Mouse (Mus musculus) liver, embryonic 11.5 days (tissue): ENCODE results near the gene Nav1. TPM values are rescaled to one million over a fixed set of nuclear protein-coding genes. Genes with fewer than 3 reads are reported as not detected.

ENCODE experiments used
- ATAC-seq: fragments of 200-750 bp; cut with Nextera tagmentation; replicated peaks from 2 replicates; pipeline ENCODE4 v1.8.0; 2017; ENCODE audit warnings: moderate number of reproducible peaks, mild to moderate bottlenecking, moderate TSS enrichment, moderate library complexity; ENCODE audit not compliant: low FRiP score
- DNase-seq: peaks from one replicate; pipeline ENCODE4 v3.0.0-alpha.2; 2017; ENCODE audit warnings: low spot score
- H3K27ac ChIP-seq: fragments of 300-500 bp; sonication (generic); 2 replicates; pipeline ENCODE4 v1.5.1; 2014; ENCODE audit warnings: mild to moderate bottlenecking, low read depth, low read length, control low read depth
- H3K27me3 ChIP-seq: fragments of 300-500 bp; sonication (generic); replicated peaks from 2 replicates; pipeline ENCODE4 v1.6.1; 2014; ENCODE audit warnings: low read length, mixed read lengths; ENCODE audit not compliant: control insufficient read depth, insufficient read depth
- H3K36me3 ChIP-seq: fragments of 300-500 bp; sonication (generic); 2 replicates; pipeline ENCODE4 v1.6.1; 2014; ENCODE audit warnings: mild to moderate bottlenecking, low read length, moderate library complexity, mixed read lengths; ENCODE audit not compliant: control insufficient read depth, insufficient read depth
- H3K4me1 ChIP-seq: fragments of 300-500 bp; sonication (generic); replicated peaks from 2 replicates; pipeline ENCODE4 v1.6.1; 2014; ENCODE audit warnings: low read length, mixed read lengths; ENCODE audit not compliant: control insufficient read depth, insufficient read depth
- H3K4me2 ChIP-seq: fragments of 300-500 bp; sonication (generic); 2 replicates; pipeline ENCODE4 v1.6.1; 2014; ENCODE audit warnings: mild to moderate bottlenecking, control low read depth, moderate library complexity
- H3K4me3 ChIP-seq: fragments of 300-500 bp; sonication (generic); 2 replicates; pipeline ENCODE4 v1.5.1; 2014; ENCODE audit warnings: low read depth, low read length, control low read depth
- H3K9ac ChIP-seq: fragments of 300-500 bp; sonication (generic); 2 replicates; pipeline ENCODE4 v1.6.1; 2014; ENCODE audit warnings: low read depth, low read length, control low read depth
- H3K9me3 ChIP-seq: fragments of 300-500 bp; sonication (generic); 2 replicates; pipeline ENCODE4 v1.6.1; 2016; ENCODE audit warnings: low read length, inconsistent platforms, mixed read lengths; ENCODE audit not compliant: control insufficient read depth
- WGBS: fragments of 180-500 bp; shearing (Covaris S2); extraction: QIAGEN DNeasy Blood & Tissue Kit; methylation state at CpG from one replicate; pipeline ENCODE4 v1.1.7; 2014; 5-methylcytosine and 5-hydroxymethylcytosine counted together
- polyA plus RNA-seq: library from polyadenylated mRNA; unstranded; fragments of >200 nt; fragmentation: Nextera tagmentation; extraction: Ambion mirVana; gene quantifications from 2 replicates; pipeline ENCODE4 v1.2.1, GENCODE M21; 2014

The Nav1 gene
- polyA plus RNA-seq, 1 experiment from 2014 or later, result 8.9 TPM

- DNase-seq, result no peak
- ATAC-seq, result no peak
- Histone ChIP-seq H3K36me3 (no peaks in the 10 kb centered on the region), H3K9me3 (no peaks in the 10 kb centered on the region), H3K27ac (no peak overlapping the region), H3K27me3 (no peaks in the 10 kb centered on the region), H3K4me3 (no peak overlapping the region), H3K4me1 (no peaks in the 10 kb centered on the region), H3K9ac (no peak overlapping the region), H3K4me2 (no peak overlapping the region)
- 87% methylated on average over 9 of the region's 9 CpGs for WGBS
Measured at GRCm38 (mm10) chr1:135481656-135482055, 125.4 kb downstream of the Nav1 start.

DNA sequence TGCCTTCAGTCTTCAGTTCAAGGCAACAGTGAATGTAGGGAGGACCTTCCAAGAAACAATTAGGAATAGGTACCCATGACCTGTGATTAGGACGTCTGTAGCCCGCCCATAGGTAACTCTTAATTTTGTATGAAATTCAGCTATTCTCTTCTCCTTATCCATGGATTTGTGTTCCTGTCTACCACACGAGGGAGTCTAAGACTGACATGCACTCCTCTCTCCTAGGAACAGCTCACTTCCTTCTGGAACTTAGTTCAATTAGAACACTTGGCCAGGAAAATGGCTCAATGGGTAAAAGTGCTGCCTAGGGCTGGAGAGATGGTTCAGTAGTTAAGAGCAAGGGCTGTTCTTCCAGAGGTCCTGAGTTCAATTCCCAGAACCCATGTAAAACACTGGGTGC lies 126.3 kb downstream of the Nav1 start:
- ATAC-seq, result no peak
- 71% methylated on average over 3 of the region's 3 CpGs for WGBS

DNA sequence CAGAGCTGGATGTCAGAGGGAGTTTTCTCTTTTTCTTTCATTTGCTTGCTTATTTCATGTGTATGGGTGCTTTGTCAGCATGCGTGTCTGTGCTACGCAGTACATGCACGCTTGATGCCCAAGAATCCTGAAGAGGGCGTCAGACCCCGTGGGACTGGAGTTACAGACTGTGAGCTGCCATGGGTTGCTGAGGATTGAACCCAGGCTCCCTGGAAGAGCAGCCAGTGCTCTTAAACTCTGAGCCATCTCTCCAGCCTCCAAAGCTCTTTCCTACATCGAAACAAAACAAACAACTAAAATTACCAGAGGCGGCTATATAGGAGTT lies 131.6 kb downstream of the Nav1 start:
- Histone ChIP-seq H3K27ac (no peak overlapping the region), H3K9ac (no peak overlapping the region), H3K4me3 (no peak overlapping the region), H3K27me3 (no peaks in the 10 kb centered on the region), H3K4me2 (no peak overlapping the region), H3K4me1 (no peaks in the 10 kb centered on the region), H3K9me3 (no peaks in the 10 kb centered on the region), H3K36me3 (peaks cover 5% of the 10 kb centered on the region; the same call in 1 of the 2 replicates)
- DNase-seq, result no peak
- no peak for ATAC-seq
- WGBS, result 87% methylated on average over 7 of the region's 7 CpGs

More for the DNA sequence above, 126.3 kb downstream of the Nav1 start:
- Histone ChIP-seq H3K27ac (no peak overlapping the region), H3K36me3 (no peaks in the 10 kb centered on the region), H3K27me3 (no peaks in the 10 kb centered on the region), H3K9ac (no peak overlapping the region), H3K4me2 (no peak overlapping the region), H3K9me3 (no peaks in the 10 kb centered on the region), H3K4me1 (no peaks in the 10 kb centered on the region), H3K4me3 (no peak overlapping the region)
- no peak for DNase-seq

DNA sequence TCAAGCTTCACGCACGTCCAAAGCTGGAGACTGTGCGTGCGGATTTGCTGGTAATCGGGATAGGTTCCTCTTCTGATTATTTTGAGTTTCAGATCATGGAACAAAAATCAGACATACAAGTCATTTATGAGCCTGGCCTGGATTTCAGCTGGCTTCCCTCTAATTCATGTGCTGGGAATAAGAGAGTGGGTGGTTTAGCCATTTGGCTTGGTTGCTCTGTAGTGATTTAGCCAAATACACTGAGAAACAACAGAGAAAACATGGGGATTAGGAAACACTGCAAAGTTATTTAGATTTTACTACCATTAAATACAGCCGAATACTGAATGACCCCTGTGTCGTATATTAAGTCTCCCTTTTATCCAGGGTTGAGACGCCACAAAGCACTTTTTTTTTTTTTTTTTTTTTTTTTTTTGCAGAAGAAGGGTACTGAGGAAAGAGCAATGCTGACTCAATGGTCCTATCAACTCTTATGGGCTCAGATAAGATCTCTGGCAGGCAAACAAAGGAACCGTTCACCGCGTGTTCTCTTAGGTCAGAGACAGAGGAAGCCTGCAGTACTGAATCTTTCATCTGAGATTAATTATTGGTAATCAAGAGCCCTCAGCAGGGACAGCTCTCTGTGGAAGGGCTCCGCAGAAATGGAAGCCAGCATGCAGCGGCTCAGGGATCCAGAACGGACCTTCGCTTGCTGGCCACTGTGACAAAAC lies 132.1 kb downstream of the Nav1 start:
- DNase-seq (no peak), ATAC-seq (no peak)
- H3K36me3 ChIP-seq, result peaks cover 7% of the 10 kb centered on the region; the same call in 1 of the 2 replicates
- H3K27me3 ChIP-seq, result no peaks in the 10 kb centered on the region
- H3K4me1 ChIP-seq, result no peaks in the 10 kb centered on the region
- H3K4me3 ChIP-seq, result no peak overlapping the region
- 77% methylated on average over 15 of the region's 15 CpGs for WGBS
- H3K9ac ChIP-seq, result no peak overlapping the region
- no peak overlapping the region for H3K4me2 ChIP-seq
- no peaks in the 10 kb centered on the region for H3K9me3 ChIP-seq
- H3K27ac ChIP-seq, result no peak overlapping the region

DNA sequence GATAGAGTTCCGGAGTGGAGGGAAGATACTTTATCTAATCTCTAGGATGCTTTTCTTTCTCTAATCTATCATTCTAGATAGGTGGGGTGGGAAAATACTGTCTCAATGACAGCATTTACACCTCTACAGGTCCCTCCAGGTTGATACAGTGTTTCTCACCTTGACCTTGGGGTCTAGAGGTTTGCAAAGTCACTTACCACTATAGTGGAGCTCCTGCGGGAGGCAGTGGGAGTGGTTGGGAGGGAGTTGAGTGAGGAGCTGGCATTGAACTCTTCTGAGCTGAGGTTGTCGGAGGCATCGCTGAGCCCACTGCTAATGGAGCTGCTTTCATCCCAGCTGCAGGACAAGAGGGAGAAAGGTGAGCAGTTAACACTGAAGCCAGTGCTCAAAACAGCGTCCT lies 134.6 kb downstream of the Nav1 start:
- Histone ChIP-seq H3K4me2 (no peak overlapping the region), H3K4me1 (no peaks in the 10 kb centered on the region), H3K9ac (no peak overlapping the region), H3K27ac (no peak overlapping the region), H3K27me3 (no peaks in the 10 kb centered on the region), H3K4me3 (no peak overlapping the region), H3K36me3 (peaks cover 12% of the 10 kb centered on the region; the same call in 1 of the 2 replicates), H3K9me3 (no peaks in the 10 kb centered on the region)
- no peak for DNase-seq
- no peak for ATAC-seq
- 67% methylated on average over 5 of the region's 5 CpGs for WGBS

DNA sequence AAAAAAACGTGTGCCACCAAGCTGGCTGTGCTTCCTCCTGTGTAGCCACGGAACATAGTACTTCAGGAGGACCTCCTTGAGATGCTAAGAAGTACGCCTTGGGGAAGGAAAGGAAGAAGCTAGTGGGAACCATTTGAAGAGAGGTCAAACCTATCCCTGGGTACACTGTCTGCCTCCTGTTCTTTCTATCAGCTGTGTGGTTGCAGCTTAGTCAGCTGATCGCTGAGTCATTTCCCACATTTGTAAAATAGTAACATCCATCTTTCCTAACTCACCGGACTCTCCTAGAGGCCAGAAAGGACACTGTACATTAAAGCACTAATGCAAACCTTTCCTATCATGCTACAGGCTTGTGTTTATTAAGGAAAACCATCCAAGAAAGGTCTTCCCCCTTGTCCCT lies 135.4 kb downstream of the Nav1 start:
- Histone ChIP-seq H3K36me3 (peaks cover 14% of the 10 kb centered on the region; the same call in 1 of the 2 replicates), H3K27ac (no peak overlapping the region), H3K9me3 (no peaks in the 10 kb centered on the region), H3K27me3 (no peaks in the 10 kb centered on the region), H3K4me2 (no peak overlapping the region), H3K9ac (no peak overlapping the region), H3K4me1 (0 out of 2 replicates have a peak, but pooled peaks cover 3% of the 10 kb centered on the region), H3K4me3 (no peak overlapping the region)
- WGBS, result 67% methylated on average over 5 of the region's 5 CpGs
- ATAC-seq (no peak), DNase-seq (no peak)

DNA sequence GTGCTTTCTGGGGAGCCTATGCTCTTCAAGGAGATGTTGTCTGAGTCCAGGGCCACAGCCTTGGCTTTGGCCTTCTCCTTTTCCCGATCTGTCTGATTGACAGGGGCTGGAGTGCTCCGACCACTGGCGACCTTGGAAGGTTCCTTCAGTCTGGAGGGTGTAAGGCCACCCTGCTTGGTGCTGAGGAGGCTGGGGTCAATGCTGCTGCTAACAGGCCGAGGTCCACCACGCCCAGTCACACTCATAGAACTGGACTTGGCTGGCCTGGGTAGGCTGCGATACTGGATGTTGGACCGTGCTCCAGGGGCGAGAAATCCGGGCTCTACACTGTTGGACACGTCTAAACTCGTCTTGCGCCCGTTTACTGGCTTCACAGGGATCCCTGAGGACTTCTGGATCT lies 136.5 kb downstream of the Nav1 start:
- Histone ChIP-seq H3K27ac (no peak overlapping the region), H3K4me2 (no peak overlapping the region), H3K27me3 (no peaks in the 10 kb centered on the region), H3K9ac (no peak overlapping the region), H3K9me3 (no peaks in the 10 kb centered on the region), H3K4me1 (0 out of 2 replicates have a peak, but pooled peaks cover 3% of the 10 kb centered on the region), H3K36me3 (peaks cover 14% of the 10 kb centered on the region; the same call in 1 of the 2 replicates), H3K4me3 (no peak overlapping the region)
- no peak for DNase-seq
- 92% methylated on average over 13 of the region's 13 CpGs for WGBS
- no peak for ATAC-seq

GRCm38 (mm10) chr1:135467462-135467861 lies 139.6 kb downstream of the Nav1 start:
- no peak overlapping the region for H3K9ac ChIP-seq
- H3K27me3 ChIP-seq, result no peaks in the 10 kb centered on the region
- H3K4me3 ChIP-seq, result no peak overlapping the region
- 0 out of 2 replicates have a peak, but pooled peaks cover 3% of the 10 kb centered on the region for H3K4me1 ChIP-seq
- DNase-seq, result no peak
- ATAC-seq, result no peak
- peaks cover 14% of the 10 kb centered on the region; the same call in 1 of the 2 replicates for H3K36me3 ChIP-seq
- 90% methylated on average over 5 of the region's 5 CpGs for WGBS
- no peak overlapping the region for H3K27ac ChIP-seq
- no peaks in the 10 kb centered on the region for H3K9me3 ChIP-seq
- H3K4me2 ChIP-seq, result no peak overlapping the region

DNA sequence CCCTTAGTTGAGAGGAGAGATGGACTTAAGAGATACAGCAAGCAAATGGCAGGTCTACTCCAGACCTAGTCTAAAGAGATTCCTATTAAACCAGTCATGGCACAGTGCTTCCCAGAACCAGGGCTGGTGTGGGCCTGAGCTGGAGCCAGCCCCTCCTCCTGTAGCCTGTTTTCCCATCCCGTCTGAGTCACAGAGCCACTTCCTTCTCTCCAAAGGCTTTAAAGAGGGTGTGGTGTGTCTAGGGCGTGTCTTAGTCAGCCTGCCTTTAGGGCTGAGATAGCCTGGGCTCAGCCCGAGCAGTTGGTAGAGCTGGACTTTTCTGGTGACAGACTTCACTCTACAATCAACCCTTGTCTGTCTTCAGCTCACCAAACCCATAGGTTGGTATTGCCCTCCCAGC lies 140.2 kb downstream of the Nav1 start:
- Histone ChIP-seq H3K9ac (no peak overlapping the region), H3K27me3 (no peaks in the 10 kb centered on the region), H3K36me3 (peaks cover 14% of the 10 kb centered on the region; the same call in 1 of the 2 replicates), H3K4me3 (no peak overlapping the region), H3K4me1 (0 out of 2 replicates have a peak, but pooled peaks cover 3% of the 10 kb centered on the region), H3K27ac (no peak overlapping the region), H3K9me3 (no peaks in the 10 kb centered on the region), H3K4me2 (no peak overlapping the region)
- 24% methylated on average over 3 of the region's 3 CpGs for WGBS
- DNase-seq (no peak), ATAC-seq (0 out of 2 replicates have a peak, but pooled peaks have one; percentile 39)
